Mouse (Mus musculus) ES-E14 (cell line): ENCODE measurements at regions not wholly inside any gene's neighbourhood (a gene's known extent, or its start where the extent isn't known, plus 50 kb on each side); places are given as distances from the start of the nearest gene placed in this dataset.

Experiments
- DNase-seq: peaks from one replicate; pipeline ENCODE4 v3.0.0-alpha.2; 2013; ENCODE audit warnings: low read depth, low spot score
- H3K27ac ChIP-seq: 2 replicates; pipeline ENCODE4 v1.5.1; 2012; ENCODE audit warnings: low read depth, mild to moderate bottlenecking, low read length, moderate library complexity, mixed read lengths; ENCODE audit not compliant: poor library complexity, insufficient read depth, severe bottlenecking
- H3K36me3 ChIP-seq: 2 replicates; pipeline ENCODE4 v1.6.1; 2012; ENCODE audit warnings: mild to moderate bottlenecking, low read length, moderate library complexity, mixed read lengths; ENCODE audit not compliant: control insufficient read depth, poor library complexity, insufficient read depth, severe bottlenecking
- H3K4me1 ChIP-seq, 2 experiments: fragments of 150-350 bp in 1 of 2; sonication (generic) in 1 of 2; 2 replicates each; pipeline ENCODE4 v1.6.1; 2012; ENCODE audit warnings: low read length in 2 of 2, mild to moderate bottlenecking in 1 of 2, mixed read lengths in 1 of 2; ENCODE audit not compliant: control insufficient read depth in 2 of 2, insufficient read depth in 2 of 2, poor library complexity in 1 of 2
- H3K4me3 ChIP-seq, 2 experiments: fragments of 150-350 bp in 1 of 2; sonication (generic) in 1 of 2; 2 replicates each; pipeline ENCODE4 v1.5.1; 2012; ENCODE audit warnings: low read length in 2 of 2, low read depth in 1 of 2, mild to moderate bottlenecking in 1 of 2, mixed read lengths in 1 of 2; ENCODE audit not compliant: insufficient read depth in 1 of 2, poor library complexity in 1 of 2, severe bottlenecking in 1 of 2
- H3K9ac ChIP-seq: 2 replicates; pipeline ENCODE4 v1.6.1; 2012; ENCODE audit warnings: low read depth, mild to moderate bottlenecking, low read length, mixed read lengths; ENCODE audit not compliant: poor library complexity, insufficient read depth, severe bottlenecking
- H3K9me3 ChIP-seq: fragments of 150-350 bp; sonication (generic); 2 replicates; pipeline ENCODE4 v1.6.1; 2012; ENCODE audit warnings: low read depth, mild to moderate bottlenecking, low read length; ENCODE audit not compliant: control insufficient read depth, insufficient read depth
- CHD2 ChIP-seq: IDR thresholded peaks from 2 replicates; pipeline ENCODE4 v1.6.1; 2014; ENCODE audit warnings: mild to moderate bottlenecking, low read depth, low read length, inconsistent platforms
- HCFC1 ChIP-seq: IDR thresholded peaks from 2 replicates; pipeline ENCODE4 v1.6.1; 2012; ENCODE audit warnings: low read length, inconsistent platforms, borderline replicate concordance; ENCODE audit not compliant: insufficient read depth
- MAFK ChIP-seq: IDR thresholded peaks from 2 replicates; pipeline ENCODE4 v1.6.1; 2014; ENCODE audit warnings: mild to moderate bottlenecking, low read depth, low read length, inconsistent platforms; ENCODE audit not compliant: insufficient read depth
- ZC3H11A ChIP-seq: IDR thresholded peaks from 2 replicates; pipeline ENCODE4 v1.6.1; 2012; ENCODE audit warnings: low read depth, mild to moderate bottlenecking, inconsistent platforms, low read length, borderline replicate concordance
- ZNF384 ChIP-seq: IDR thresholded peaks from 2 replicates; pipeline ENCODE4 v1.6.1; 2012; ENCODE audit warnings: low read depth, low read length, inconsistent platforms
- in situ Hi-C, 2 experiments: fragments of 600-800 bp; cut with MboI; formaldehyde crosslinking; loops; one replicate each; pipeline ENCODE4 v1.15.1; 2025; ENCODE audit warnings: low sequenced_read_pairs in 2 of 2, inconsistent platforms in 1 of 2; ENCODE audit not compliant: unreplicated experiment in 2 of 2

DNA sequence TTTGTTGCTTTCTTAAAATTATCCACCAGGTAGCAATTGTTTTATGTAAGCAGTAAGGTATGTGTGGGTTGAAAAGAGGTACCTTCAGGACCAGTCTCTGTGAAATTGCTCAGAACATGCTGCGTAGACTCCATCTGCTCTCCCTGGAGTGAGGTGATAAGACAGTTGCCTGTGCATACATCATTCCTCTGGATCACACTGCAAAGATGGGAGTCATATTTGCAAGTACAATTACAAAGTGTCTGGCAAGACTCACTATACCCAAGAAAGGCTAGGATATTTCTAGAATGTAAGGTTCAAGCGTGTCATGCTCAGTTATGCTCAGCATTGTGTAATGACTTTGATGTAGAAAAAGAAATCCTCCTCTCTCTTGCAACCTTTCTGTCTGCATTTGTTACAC is 1283.5 kb upstream of the Slc10a2 start:
- Histone ChIP-seq H3K27ac (no peak overlapping the region), H3K9me3 (no peaks in the 10 kb centered on the region), H3K9ac (no peak overlapping the region), H3K4me1 (no peaks in the 10 kb centered on the region), H3K36me3 (no peaks in the 10 kb centered on the region), H3K4me3 (no peak overlapping the region)
- in situ Hi-C loops, result no loop called here
- no peak for DNase-seq
- TF ChIP-seq HCFC1, result no peak
- TF ChIP-seq CHD2, result no peak
- no peak for TF ChIP-seq ZC3H11A
- TF ChIP-seq ZNF384, result no peak
- TF ChIP-seq MAFK, result no peak

DNA sequence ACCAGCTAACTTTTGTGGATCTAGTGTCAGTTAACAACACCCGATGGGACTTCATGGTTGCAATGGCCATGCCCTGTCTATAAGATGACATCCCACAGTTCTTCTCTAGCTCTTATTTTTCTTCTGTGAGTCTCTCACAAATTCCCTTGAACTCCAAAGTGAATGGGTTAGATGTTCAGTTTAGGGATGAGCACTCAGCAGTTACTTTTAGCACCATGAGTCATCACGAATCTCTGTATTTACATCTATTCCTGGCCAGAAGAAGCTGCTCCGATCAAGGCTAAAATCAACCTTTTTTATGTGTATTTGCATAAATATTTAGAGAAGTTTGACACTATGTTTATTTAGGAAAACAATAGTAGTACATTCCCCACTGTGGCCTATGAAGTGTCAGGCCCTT is 1269.6 kb upstream of the Slc10a2 start:
- no peak for DNase-seq
- no peaks in the 10 kb centered on the region for H3K36me3 ChIP-seq
- no peaks in the 10 kb centered on the region for H3K9me3 ChIP-seq
- TF ChIP-seq ZC3H11A (no peak), CHD2 (no peak), HCFC1 (no peak), ZNF384 (no peak), MAFK (no peak)
- H3K4me3 ChIP-seq, result no peak overlapping the region
- in situ Hi-C loops, result no loop called here
- H3K4me1 ChIP-seq, result no peaks in the 10 kb centered on the region
- H3K27ac ChIP-seq, result no peak overlapping the region
- no peak overlapping the region for H3K9ac ChIP-seq

DNA sequence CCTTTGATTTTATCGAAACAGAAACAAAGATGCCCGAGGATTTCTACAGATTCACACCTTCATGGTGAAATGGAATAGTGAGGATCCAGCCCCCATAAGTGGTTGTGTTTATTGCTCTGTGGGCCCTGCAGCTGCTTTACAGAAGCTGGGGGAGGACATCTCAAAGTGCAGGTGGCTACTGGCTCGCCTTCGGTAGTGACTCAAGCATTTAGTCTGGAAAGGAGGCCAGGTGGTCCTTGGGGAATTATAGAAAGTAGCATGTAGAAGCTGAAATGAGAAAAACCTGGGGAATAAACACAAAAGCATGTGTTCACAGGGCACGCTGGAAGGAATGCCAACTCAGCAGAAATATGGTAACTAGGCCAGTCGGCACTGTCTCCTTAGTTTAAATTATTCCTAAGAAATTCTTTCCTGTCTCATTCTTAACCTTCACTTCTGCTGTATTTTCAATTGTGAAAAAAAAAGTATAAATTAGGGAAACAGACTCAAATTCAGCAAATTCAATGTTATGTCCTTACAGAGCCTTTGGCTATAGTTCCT is 1256.3 kb upstream of the Slc10a2 start:
- H3K9me3 ChIP-seq, result no peaks in the 10 kb centered on the region
- TF ChIP-seq MAFK (peak; percentile 90), ZC3H11A (no peak), CHD2 (no peak), ZNF384 (no peak), HCFC1 (no peak)
- H3K4me1 ChIP-seq, result no peaks in the 10 kb centered on the region
- no peak overlapping the region for H3K27ac ChIP-seq
- H3K4me3 ChIP-seq, result no peak overlapping the region
- no peaks in the 10 kb centered on the region for H3K36me3 ChIP-seq
- H3K9ac ChIP-seq, result no peak overlapping the region
- in situ Hi-C loops, result no loop called here
- DNase-seq, result no peak

DNA sequence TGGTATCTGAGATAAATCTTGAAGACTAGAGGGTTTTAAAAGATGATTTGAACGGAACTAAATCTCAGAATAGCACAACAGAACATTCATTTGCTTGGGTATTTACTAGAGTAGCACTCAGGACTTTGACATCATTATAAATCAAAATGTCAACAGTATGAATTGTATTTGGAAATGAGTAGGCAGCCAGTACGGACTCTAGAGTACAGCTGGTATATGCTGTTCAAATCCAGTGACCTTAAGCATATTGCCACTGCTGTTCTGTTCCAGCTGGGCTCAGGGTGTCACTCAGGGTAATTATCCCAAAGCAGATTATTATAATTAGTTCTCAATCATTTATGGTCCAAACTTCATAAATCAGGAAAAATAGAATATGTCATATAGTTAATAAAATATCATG is 1252.7 kb upstream of the Slc10a2 start:
- no peaks in the 10 kb centered on the region for H3K36me3 ChIP-seq
- H3K27ac ChIP-seq, result no peak overlapping the region
- H3K9me3 ChIP-seq, result no peaks in the 10 kb centered on the region
- no peaks in the 10 kb centered on the region for H3K4me1 ChIP-seq
- no peak overlapping the region for H3K9ac ChIP-seq
- DNase-seq, result no peak
- no peak for TF ChIP-seq CHD2
- in situ Hi-C loops, result no loop called here
- H3K4me3 ChIP-seq, result no peak overlapping the region

DNA sequence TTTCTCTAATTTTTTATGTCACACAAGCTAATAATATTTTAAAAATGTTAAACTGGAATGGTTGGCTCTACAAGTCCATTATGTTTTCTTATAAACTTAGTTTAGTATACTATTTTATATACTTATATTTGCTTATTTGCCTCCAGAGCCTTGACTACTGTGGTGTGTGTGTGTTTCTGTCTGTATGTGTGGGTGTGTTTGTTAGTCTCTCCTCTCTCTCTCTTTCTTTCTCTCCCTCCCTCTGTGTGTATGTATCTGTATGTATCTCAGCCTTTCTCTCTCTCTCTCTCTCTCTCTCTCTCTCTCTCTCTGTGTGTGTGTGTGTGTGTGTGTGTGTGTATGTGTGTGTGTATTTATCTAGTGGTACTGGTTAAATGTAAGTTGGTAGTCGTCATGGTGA is 1245.3 kb upstream of the Slc10a2 start:
- Histone ChIP-seq H3K27ac (no peak overlapping the region), H3K9ac (no peak overlapping the region), H3K9me3 (no peaks in the 10 kb centered on the region), H3K36me3 (no peaks in the 10 kb centered on the region), H3K4me3 (no peak overlapping the region), H3K4me1 (no peaks in the 10 kb centered on the region)
- in situ Hi-C loops, result no loop called here
- no peak for TF ChIP-seq ZC3H11A
- TF ChIP-seq HCFC1, result no peak
- no peak for TF ChIP-seq ZNF384
- TF ChIP-seq MAFK, result no peak
- TF ChIP-seq CHD2, result no peak
- no peak for DNase-seq
